Mouse (Mus musculus) ES-CJ7 (cell line): ENCODE data around the gene Rbms3.
A peak's percentile ranks its signal among the peaks of the same experiment; 100 is the strongest.

Experiments used
- DNase-seq: peaks from one replicate; pipeline ENCODE4 v3.0.0; 2011; ENCODE audit warnings: low read depth, low spot score

Rbms3 gene

DNA sequence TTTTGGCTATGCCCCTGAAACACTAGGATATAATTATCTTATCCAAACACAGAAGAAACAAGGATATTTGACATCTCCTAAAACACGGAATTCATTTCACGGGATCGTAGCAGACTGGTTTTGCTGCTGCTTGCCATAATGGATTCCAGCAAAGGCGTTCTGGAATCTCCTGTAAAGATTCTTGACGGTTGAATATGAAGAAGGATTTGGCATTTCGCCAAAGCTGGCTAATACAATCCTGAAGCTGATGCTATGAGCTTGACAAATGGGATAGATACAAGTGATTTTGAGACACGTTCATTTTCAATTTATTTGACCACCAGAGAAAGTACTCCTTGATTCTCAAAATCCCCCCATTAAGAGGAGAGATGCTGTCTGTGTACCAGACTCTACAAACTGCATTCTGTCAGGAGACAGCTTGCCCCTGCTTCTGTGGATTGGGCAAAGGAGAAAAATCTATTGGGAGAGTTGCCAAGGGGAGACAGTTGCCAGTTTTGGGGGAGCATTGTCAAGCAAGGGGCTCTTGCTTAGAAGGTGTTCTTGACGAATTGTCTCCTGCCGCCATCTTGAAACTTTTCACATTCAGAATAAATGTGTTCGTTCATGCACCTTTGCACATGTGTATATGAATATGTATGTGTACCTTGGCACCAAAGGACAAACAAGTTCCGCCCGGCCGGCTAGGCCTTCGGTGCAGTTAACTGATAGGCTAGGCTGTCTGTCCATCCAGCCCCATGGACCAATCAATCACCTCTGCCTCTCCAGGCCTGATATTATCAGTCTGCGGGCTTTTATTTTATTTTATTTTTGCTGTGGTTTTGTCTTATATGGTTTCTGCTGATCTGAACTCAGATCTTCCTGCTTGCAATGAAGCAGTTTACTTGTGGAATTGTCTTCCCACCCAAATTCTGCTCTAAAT is 442.3 kb downstream of the Rbms3 start:
- no peak for DNase-seq

DNA sequence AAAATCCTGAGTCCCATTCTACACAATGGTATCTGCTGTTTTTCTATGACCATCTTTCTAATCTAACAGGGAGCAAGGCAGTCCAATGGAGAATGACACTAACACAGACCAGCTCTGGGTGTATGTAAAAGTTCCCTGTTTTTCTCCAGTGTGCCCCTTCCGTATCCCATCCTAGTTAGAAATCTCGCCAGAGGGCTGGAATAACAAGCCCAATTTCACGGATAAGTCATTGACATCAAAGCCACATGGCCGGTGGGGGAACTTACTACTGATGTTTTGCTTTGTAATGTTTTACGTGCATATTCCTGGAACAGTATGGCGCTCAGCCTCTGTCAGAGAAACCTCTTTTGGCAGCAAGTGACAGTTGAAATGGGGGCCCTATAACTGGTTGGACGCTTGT is 449.1 kb downstream of the Rbms3 start:
- no peak for DNase-seq

DNA sequence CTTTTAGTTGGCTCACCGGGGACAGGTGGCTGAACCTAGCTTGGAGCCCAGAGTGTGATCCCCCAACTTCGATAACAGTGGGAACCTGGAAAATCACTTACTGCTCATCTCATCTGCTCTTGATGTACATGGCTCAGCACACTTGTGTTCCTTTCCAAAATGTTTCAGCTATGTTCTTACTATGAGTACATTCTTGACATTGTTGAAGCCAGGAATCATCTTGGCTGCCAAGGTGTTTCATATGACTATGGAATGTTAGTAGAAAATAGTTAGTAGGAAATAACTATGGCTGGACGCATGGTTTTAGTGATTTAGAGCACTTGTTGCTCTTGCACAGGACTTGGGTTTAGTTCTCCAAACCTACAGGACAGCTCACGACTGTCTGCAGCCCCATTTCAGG is 451.3 kb downstream of the Rbms3 start:
- no peak for DNase-seq

DNA sequence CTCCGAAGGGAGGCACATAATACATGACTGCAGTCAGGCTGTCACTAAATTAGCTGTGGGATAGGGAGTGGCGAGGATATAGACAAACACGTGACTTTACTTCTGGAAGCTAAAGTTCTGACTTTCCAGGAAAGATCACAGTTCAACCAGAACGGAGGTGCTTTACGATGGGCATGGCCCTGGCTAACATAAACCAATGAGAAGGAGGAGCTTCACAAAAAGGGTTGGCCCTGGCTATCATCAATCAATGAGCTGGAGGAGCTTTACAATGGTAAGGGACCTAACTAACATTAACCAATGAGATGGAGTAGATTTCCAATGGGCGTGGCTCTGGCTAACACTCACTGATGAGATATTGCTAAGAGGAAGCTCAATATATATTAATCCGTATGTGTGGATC is 457.2 kb downstream of the Rbms3 start:
- DNase-seq, result no peak

DNA sequence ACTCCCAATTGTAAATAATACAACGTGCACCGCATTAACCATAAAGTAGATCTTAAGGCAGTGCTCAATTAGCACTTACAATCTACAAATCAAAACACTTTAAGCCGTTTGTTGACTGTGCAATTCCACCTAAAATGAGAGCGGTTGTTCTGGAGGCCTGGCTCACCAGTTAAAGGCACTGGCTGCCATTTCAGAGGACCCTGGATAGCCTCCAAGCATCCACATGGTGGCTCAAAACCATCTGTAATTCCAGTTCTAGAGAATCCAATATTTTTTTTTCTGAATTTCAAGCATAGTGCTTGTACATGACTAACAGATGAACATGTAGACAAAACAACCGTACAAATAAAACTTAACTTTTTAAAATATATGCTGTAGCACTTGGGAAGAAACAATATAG is 460.5 kb downstream of the Rbms3 start:
- DNase-seq, result no peak

DNA sequence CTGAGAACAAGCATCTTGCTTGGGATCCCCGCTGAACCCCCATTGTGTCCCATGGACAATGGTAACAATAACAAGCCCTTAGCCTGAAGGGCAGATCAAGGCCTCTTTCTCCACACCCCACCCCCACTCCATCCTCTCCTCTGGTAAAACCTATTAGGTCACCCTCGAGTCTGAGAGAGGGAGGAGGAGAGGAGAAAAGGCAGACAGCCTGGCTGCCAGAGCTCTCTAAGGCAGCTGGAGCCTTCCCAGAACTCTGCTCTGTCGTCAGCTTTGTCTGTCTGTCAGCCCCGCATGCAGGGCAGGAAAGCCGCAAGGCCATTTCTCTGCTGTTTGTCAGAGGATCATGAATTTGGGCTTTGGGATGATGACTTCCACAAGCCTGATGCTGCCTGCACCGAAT is 466.6 kb downstream of the Rbms3 start:
- DNase-seq, result peak; percentile 88

DNA sequence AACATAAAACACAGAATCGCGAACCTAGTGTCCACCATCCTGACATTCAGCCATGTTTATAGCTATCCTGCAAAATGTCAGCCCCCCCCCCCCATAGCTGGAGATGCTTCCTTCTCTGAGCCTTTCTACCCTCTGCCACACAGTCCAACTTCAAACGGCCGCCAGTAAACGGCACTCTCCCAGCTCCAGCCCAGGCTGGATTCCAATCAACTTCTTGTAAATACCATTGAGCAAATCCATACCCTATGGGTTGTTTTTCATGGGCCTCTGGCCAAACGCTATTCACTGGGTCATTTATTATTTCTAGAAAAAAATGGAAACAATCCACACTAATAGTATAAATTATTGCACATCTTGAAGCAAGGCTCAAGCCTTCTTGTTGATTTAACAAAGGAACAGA is 468.6 kb downstream of the Rbms3 start:
- DNase-seq, result no peak

DNA sequence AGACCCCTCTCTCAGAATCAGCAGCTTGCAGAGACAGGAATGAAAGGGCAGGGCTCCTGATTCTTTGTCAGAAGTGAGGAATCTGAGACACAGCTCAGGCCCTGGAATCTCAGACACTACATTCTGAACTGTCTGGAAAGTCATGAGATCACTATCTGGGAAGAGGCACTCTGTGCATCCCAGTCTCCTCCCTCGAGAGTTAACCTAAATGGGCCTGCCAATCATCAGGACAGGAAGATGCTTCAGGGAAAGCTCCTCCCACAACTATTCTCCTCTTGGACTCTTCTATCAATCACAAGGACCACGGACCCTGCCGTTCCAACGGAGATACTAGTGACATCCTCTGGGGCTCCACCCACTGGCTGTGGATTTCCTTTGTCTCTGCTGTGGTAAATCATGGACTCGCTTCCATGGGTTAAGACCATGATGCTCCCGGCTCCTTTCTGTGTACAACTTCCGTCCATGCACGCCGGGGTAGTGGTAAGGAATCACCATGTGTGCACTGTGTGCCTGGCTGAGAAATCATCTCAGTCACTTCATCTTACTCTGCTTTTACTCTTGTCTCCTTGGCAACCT is 473.3 kb downstream of the Rbms3 start:
- no peak for DNase-seq

DNA sequence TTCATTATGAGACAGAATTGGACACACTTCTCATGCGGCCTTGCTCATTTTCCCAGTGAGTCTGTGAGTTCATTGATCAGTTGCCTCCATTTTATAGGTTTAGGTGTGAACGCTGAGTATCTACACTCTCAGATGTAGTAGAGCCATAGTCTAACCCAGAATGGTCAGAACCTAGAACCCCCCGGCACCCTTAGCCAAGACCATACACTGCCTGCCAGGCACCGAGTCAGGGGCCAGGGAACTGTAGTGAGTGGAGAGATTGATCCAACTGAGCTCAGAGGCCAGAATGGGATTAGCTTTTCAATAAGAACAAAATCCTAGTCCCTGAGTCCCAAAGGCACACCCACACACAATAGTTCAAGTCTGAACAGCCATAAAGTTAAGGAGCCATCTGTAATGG is 475.1 kb downstream of the Rbms3 start:
- DNase-seq, result no peak

DNA sequence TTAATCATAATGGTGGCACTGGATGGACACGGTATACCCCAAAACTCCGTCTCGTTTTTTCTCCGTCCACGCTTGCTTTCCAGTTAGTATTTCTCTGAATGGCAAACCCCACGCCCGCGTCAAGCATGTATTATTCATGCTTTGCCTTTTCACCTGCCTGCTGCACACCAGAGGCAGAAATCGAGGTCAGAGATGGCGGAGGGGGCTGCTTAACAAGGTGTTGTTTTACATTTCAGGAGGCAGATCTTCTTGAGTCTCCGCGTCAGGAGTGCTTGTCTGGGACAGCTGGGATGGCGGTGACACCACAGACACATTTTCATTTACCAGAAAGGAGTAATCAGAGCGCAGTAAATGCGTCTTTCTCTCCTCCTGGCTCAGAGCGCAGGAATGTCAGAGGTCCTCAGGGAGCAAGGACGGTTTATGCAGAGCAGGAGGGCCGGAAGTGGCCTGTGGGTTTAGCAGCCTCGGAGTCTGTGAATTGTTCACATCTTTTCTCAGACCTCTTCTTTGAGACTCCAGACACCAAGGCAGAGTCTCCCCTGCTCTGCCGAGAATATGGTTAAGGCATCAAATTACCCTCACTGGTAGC is 475.9 kb downstream of the Rbms3 start:
- DNase-seq, result peak; percentile 15

DNA sequence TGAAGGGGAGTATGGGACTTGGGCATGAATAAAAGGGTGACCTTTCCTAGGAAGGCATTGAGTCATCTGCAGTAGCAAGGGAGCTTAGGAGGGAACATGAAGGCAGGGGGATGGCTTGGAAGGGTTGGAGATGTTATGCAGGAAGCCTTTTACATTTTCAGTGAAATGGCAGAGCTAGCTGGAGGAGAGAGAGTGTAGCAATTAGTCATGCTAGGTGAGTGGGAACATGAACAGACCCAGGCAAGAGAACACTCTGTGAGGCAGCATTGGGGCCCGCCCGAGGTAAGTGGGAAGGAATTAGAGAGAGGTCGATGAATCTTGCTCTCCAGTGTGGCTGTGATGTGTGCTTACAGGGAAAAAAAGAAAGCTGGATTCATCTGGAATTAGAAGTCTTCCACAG is 477.8 kb downstream of the Rbms3 start:
- DNase-seq, result no peak

DNA sequence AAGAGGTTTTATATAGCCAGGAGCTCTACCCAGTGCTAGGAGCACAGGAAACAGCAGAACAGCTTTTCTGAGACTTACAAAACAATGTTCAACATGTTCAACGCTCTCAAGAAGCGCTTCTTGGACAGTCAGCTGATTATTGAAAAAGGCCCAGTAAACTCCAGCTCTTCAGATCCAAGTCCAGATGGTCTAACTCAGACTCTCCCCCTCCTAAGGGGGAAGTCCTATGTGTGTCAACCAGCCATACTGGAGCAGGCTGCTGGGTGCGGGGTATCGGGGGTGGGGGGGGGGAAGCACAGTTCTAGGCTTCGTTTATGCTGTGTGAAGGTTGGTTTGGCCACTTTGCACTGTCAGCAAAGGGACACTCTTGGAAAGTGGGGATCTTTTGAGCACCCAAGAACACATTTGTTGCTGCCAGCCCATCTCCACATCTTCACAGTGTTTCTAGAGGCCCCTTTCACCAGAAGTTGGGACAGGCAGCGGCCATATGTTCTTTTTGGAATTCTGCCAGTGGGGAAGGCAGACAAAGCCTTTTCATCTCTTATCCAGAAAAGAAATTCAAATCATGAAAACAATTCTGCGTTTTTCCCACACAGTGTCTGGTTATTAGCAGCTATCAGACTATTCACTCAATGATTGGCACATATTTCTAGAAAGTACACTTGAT is 485.5 kb downstream of the Rbms3 start:
- no peak for DNase-seq

DNA sequence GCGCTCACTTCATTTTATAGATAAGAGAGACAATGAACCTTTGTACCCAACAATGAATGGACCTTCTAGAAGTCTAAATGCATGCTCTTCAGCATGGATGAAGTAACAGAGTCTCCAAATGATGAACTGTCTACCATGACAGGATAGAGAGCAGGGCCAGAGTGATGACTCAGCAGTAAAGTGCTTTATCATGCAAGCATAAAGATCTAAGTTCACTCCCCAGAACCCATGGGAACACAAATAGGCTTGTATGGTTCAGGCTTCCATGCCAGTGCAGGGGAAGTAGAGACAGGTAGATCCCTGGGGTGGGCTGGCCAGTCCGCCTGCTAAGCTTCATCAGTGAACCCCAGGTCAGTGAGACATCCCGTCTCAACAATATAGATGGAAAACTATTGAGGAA is 489.7 kb downstream of the Rbms3 start:
- no peak for DNase-seq

DNA sequence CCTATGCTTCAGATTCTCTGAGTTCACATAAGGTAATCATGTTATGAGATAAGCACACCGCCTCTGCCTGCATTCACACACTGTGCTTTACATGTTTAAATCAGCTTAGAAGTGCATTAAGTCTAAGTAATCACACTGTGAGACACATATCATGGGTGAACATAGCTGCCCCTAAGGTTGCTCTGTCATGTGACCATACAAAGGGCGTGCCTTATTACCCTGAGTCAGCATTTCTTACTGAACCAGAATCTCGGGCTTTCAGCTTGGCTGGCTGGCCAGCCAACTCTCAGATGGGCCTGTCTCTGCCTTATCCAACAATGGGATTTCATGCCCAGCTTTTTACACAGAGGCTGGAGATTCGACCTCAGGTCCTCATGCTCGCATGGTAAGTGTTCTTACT is 493.3 kb downstream of the Rbms3 start:
- no peak for DNase-seq

DNA sequence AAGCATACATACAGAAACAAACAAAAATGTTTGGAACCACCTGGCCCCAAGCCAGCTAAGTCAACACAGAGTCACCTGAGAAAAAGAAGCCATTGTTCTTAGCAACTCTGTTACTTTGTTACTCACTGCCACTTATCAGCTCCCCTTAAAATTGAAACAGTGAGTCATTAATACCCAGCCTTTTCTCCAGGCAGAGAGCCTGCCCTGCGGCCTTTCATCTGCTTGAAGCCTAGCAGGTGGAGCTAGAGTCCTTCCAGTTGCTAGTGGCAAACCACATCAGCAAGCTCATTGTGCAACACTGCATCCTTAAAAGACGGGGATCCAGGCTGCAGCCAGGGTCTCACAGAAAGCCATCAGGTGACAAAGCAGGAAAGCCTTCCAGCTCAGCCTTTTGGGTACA is 495.7 kb downstream of the Rbms3 start:
- DNase-seq, result no peak

DNA sequence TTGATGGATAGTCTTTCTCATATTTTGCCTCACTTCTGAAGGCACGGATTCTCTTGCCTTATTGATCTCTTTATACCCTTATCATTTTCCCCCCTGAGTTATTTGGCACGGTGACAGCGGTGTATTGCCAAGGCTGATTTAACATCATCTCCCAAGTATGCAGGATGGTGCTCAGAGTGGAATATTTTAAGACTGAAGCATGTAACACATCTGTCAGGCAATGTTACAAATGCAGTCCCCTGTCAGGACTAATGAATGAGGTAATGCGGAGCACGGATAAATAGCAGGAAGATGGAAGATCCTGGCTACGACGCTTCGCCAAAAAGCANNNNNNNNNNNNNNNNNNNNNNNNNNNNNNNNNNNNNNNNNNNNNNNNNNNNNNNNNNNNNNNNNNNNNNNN is 502.9 kb downstream of the Rbms3 start:
- no peak for DNase-seq

DNA sequence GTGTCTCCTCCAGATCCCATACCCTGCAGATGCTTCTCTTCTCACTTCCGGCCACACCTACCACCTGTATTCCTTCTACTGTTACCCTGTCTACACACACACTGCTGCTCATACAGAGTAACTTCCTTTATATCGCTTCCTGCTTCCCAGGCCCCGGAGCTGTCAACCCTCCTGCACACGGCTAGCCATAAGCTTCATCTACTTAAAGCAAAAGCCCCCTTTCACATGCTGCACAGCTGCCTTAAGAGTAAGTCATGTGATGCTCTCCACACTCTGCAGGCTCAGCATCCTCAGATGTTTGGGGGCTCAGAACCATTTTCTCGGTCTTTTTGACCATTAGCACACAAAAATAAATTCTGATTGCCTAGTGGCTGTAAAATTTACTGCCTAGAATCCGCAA is 503.9 kb downstream of the Rbms3 start:
- DNase-seq, result no peak

DNA sequence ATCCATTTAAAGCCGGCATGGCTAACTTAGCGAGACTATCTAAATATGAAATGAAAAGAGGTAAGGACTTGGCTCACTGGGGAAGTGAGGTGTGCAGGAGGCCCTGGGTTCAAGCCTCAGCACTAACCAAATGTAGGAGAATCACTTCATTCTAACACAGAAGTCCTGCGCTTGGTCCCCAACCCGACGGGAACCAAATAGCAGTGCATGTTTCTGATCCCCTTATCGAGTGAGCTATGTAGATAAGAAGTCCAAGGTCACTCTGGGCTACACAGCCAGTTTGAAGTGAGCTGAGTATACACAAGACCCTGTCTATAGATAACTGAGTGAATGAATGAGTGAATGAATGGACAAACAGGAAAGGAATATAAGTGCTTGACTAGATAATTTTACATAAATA is 508.1 kb downstream of the Rbms3 start:
- DNase-seq, result no peak

DNA sequence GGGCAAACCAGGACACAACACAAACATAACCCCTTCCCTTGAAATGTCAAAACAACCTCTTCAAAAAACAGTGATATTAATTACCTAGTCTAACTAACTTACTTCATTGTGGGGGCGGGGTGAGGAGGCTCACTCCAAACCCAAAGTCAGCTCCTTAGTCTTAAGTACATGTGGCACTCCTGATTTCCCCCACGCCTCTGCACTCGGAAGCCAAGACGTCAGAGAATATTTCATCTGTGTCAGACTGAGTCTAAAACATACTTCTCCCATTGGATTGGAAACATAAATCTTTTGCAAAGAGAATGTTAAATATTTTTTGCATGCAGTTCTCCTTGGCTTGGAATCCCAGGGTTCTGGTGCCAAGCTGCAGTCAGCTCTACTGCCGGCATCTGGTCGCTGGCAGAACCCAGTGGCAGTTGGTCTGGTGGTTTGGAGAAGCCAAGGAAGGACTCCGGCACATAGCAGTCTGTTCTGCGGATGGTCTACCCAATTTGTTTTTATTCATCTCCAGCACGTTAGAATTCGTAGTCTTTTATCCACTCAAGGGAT is 512.5 kb downstream of the Rbms3 start:
- no peak for DNase-seq

DNA sequence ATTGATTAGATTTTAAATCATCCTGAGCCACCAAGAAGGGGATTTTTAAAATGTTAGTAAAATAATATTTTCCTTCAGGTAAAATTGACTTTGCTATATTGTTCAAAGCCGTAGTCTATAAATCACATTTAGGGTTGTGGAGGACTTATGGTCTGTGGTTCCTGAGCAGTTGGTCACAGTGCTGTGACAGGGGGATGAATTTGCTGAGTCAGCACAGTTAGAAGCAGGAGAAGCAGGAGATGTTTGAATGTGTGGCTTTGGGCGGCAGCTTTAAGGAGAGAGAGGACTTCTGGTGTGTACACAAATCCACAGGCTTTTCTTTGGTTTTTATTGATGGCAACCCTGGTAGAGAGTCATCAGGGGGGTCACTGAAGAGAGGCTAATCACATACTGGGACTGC is 514.1 kb downstream of the Rbms3 start:
- DNase-seq, result no peak

DNA sequence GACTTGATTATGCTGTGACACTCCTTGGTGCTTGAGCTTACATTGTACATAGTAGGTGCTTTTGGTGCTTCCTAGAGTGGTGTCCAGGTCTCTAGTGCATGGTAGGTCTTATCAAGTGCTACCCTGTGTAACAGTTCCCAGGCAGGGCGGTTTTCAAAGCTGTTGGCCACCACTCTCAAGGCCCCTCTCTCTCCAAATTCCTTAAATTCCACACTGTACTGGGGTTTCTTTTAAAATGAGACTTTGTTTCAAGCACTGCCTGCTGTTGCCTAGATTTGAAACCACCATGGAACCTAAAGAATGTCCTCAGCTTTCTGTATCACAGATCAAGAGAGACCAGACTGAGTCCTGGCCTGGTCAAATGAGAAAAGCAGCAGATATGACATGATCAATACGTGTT is 516.1 kb downstream of the Rbms3 start:
- DNase-seq, result no peak

DNA sequence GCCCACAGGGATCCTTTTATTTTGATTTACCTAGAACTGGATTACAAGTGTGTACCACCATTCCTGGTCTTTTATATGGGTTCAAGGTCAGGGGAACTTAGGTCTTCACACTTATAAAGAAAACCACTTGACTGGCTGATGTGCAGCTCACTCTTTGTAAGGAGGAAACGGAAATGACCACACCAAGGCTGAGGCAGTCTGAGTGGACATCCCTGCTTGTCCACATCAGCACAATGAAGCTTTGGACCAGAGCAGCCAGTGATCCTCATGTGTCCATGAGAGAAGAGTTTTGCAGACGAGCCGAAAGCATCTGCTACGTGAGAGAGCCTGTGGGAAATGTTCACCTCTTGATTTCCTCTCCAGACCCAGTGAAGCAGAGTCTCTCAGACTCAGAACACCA is 521.8 kb downstream of the Rbms3 start:
- no peak for DNase-seq
